Mouse (Mus musculus) lung, adult 2 months (tissue): ENCODE data around the gene Cenpb.

Experiments
- CTCF ChIP-seq: fragments of 200-500 bp; IDR thresholded peaks from 2 replicates; pipeline ENCODE4 v1.5.1; 2011; ENCODE audit warnings: mild to moderate bottlenecking, low read length, control low read depth; ENCODE audit not compliant: insufficient read depth
- POLR2A ChIP-seq: fragments of 200-500 bp; IDR thresholded peaks from 2 replicates; pipeline ENCODE4 v1.6.1; 2011; ENCODE audit warnings: low read depth, mild to moderate bottlenecking, control low read depth, low read length, borderline replicate concordance; ENCODE audit errors: extremely low read depth

DNA sequence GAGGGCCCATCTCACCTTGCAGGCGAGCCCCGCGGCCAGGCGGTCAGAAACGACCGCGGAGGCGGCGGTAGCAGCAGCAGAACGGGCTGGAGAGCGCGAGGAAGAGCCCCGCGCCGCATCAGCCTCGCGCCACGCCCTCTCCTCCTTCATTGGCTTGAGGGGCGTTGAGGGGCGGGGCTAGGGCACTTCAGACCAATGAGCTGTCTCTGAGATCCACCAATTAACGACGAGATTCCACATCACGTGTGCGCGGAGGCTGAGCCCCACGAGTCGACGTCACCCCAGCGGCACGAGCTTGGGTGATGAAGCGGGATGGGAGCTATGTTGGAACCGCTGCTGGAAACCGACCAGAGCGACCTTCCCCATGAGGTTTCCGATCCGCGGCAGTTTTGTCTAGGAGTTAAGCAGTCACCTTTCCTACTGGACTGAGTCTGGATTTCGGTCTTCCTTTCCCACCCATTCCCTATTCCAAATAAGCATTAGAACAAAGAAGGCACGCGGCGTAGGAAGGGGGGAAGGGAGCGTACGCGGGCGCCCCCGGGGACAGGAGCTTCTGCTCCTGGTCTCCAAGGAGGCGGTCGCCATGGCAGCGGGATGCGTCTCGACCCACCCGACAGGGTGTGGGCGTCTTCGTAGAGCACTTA is 19.8 kb downstream of the Cenpb start, which contains the start of gene 1700037H04Rik:
- TF ChIP-seq CTCF (no peak), POLR2A (peak; percentile 98)
